Mouse (Mus musculus) ZHBTc4 (cell line): ENCODE results near the gene Tmprss3.

Experiments
- DNase-seq: peaks from one replicate; pipeline ENCODE4 v3.0.0-alpha.2; 2011; ENCODE audit warnings: low read depth, low spot score

Gene Tmprss3

GRCm38 (mm10) chr17:31195207-31195606 lies 3.6 kb downstream of the Tmprss3 start:
- DNase-seq, result no peak

- DNase-seq, result no peak
Observed at GRCm38 (mm10) chr17:31193360-31193759, 5.4 kb downstream of the Tmprss3 start.

DNA sequence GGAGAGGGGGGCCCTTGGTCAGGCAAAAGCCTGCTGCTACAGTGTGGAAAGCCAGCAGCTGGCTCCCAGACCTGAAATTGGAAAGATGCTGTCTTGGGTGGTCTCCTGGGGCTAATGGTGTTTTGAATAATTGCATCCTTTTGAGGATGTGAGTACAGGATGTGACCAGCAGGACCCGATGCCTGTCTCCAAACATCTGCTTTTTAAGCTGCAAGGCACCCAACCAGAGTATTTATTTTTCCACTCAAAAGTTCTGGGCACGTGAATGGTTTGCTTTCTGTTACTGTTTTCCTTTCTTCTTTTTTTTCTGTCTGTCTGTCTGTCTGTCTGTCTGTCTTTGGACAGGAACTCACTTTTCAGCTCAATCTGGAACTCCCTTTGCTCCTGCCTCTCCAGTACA lies 6.1 kb downstream of the Tmprss3 start:
- no peak for DNase-seq

- no peak for DNase-seq
Observed at GRCm38 (mm10) chr17:31191825-31192224, 7.0 kb downstream of the Tmprss3 start.

- DNase-seq, result peak; percentile 77
Observed at GRCm38 (mm10) chr17:31187370-31187769, 11.4 kb downstream of the Tmprss3 start.

GRCm38 (mm10) chr17:31184269-31184990 lies 14.3 kb downstream of the Tmprss3 start:
- DNase-seq, result no peak

GRCm38 (mm10) chr17:31183180-31183974 lies 15.4 kb downstream of the Tmprss3 start:
- peak; percentile 44 for DNase-seq

GRCm38 (mm10) chr17:31181490-31181889 lies 17.3 kb downstream of the Tmprss3 start:
- DNase-seq, result no peak

GRCm38 (mm10) chr17:31176321-31176720 lies 22.5 kb downstream of the Tmprss3 start:
- no peak for DNase-seq

- DNase-seq, result no peak
Observed at GRCm38 (mm10) chr17:31169796-31170195, 29.0 kb downstream of the Tmprss3 start.

DNA sequence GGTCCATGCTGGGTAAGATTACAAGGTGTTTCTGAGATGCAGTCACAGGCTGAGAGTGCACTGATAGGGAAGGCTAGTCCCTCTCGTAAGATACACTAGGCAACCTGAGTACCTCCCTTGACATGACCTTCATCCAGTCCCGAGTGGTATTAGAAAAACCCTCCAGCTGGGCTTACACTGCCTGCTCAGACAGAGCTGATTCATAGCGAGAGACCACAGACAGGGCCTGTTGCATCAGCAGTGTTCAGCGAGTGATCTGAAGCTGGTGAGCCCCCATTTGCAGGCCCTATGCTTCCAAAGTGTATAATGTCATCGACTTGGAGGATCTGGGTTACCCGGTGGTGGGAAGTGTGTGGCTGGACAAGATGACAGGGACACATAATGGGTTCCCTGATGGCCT lies 33.6 kb downstream of the Tmprss3 start, which contains the start of gene Tff1:
Gene Tff1, minus strand, starts transcription at position 151 of the 400 bp plus-strand sequence.
- no peak for DNase-seq

DNA sequence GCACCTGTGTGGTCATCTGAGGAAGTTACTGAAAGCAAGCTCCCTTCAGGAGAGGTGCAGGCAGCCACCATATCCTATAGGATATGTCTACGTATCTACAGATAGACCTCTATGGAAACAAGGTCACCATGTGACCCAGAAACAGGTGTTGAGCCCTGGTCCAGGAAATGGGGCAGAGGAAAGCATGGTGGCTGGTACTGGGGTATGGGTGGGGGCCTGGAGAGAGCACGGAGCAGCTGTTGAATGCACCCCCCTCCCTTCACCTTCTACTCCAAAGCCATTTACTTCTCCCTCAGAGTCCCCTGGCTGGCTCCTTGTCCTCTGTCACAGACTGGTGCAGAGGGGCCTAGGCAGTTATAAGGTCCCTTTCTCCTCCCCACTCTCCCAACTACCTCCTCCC lies 35.0 kb downstream of the Tmprss3 start:
- no peak for DNase-seq

- DNase-seq, result no peak
Observed at GRCm38 (mm10) chr17:31162607-31163006, 36.2 kb downstream of the Tmprss3 start.

DNA sequence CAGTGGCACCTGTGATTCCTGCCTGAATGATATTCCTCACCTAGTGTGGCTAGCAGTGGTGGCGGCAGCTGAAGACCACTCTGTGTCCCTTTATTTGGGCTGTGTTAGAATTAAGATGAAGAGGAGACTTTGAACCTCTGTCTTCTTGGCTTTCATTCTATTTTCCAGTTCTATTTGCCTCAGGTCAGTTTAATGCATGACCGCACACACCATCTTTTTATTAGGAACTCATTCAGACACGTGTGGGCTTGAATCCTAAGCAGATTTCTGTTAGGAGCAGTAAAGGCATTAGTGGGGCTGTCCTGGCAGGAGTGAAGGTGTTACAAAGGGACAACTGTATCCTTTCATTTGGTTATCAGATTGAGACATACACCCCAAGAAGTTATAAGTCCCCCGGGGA lies 38.5 kb downstream of the Tmprss3 start:
- DNase-seq, result no peak

DNA sequence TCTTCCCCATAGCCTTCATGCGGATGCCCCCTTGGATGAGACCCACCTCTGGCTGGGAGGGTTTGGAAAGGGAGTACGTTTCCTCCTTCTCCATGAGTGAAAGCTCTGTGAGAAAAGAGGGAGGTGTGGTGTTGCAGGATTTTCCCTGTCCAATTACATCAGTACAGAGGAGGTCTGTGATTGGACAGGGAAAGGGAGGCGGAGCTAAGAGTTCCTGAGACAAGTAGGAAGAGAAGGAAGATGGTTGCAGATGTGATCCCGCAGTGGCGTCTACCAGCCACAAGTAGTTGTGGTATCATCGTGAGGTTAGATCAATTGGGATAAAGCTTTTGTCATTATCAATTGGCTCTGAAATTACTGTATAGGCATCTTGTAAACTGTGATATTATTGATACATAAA lies 40.9 kb downstream of the Tmprss3 start:
- DNase-seq, result peak; percentile 73

GRCm38 (mm10) chr17:31153785-31154184 lies 45.0 kb downstream of the Tmprss3 start:
- no peak for DNase-seq

GRCm38 (mm10) chr17:31152966-31153499 lies 45.7 kb downstream of the Tmprss3 start:
- DNase-seq, result no peak

DNA sequence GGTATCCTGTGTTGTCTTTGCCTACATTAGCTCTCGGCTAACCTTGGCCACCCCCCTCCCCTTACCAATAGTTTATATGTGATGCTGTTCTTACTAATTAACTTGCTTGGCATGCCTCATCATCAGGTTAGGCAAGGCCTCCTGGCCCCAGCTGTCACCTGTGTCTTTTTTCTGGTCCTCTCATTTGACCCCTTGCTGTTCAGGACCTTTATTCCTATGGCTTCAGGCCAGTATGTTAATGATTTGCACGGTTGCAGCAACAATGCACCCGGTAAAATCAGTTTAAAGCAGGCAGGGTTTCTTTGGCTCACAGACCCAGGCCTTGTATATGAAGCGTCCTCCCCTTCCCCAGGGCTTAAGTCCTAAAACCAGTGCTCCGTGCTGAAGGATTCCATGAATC lies 46.3 kb downstream of the Tmprss3 start:
- DNase-seq, result no peak

GRCm38 (mm10) chr17:31145998-31146397 lies 52.8 kb downstream of the Tmprss3 start:
- no peak for DNase-seq

DNA sequence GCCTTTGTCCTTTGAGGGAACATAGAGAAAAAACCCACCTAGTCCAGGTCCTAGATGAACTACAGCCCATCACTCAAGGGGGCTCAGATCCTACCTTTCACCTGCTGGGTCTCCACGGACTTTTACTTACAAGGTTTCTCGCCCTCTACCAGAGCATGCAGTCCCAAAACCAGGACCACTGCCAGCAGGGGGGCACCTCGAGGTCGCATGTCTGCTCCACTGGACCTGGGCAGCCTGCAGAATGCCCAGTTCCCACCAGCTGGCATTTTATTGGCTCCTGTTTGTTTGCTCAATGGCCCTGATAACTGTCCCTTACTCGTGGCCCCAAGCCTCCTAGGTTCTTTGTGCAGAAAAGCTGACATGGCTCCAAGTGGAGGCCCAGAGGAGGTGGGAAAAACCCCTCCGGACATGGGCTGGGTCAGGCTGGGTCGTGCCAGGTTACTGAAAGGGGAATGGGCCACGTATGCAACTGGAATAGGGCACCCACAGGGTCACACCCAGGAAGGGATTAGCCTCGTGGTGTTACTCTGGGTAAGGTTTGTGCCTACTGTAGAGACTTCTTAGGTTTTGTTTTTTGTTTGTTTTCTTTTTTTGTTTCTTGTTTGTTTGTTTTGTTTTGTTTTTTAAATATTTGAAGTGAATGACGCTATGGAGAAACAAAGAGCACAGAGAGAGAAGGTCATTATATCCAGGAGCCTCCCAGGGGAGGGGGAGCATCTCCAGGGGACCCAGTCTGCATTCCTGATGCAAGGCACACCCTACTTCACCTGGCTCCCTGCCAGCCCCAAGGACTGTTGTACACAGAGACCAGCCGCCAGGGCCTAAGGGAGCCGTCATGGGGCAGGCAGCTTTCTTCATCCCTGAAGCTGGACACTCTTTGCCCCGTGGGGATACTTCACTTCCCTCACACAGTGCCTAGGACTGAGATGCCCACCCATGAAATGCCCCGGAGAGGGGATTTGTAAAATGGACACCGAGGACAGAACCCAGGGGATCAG lies 54.4 kb downstream of the Tmprss3 start, which contains the start of gene Tff2:
Gene Tff2, minus strand, starts transcription at position 243 of the 998 bp plus-strand sequence.
- peak; percentile 90 for DNase-seq

DNA sequence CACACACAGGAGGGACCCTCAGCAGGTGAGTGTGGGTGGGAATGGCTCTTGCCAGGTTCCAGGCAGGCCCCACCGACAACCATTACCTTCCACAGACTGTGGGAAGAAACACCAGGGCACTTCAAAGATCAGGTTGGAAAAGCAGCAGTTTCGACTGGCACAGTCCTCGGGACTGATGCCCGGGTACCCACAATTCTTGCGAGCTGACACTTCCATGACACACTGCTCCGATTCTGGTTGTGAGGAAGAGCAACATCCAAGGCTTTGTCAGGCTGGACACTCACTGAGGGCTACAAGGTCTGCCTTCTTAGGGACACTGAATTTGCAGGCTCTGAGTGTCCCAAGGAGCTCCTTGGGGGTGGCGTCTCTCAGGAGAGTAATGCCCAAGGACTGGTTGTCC lies 56.7 kb downstream of the Tmprss3 start:
- DNase-seq, result no peak
